Mouse (Mus musculus) embryonic facial prominence, embryonic 13.5 days (tissue): ENCODE results near the gene Msrb3. TPM values are rescaled to one million over a fixed set of nuclear protein-coding genes. Genes with fewer than 3 reads are reported as not detected.

Experiments
- ATAC-seq: fragments of 200-750 bp; cut with Nextera tagmentation; 2 replicates; pipeline ENCODE4 v1.8.0; 2017; ENCODE audit warnings: low read depth; ENCODE audit not compliant: insufficient number of reproducible peaks, insufficient read depth, low FRiP score, low TSS enrichment
- H3K27ac ChIP-seq: fragments of 300-500 bp; sonication (generic); 2 replicates; pipeline ENCODE4 v1.5.1; 2015; ENCODE audit warnings: moderate library complexity, mild to moderate bottlenecking, inconsistent platforms
- H3K27me3 ChIP-seq: fragments of 300-500 bp; sonication (generic); 2 replicates; pipeline ENCODE4 v1.6.1; 2015; ENCODE audit warnings: mild to moderate bottlenecking, inconsistent platforms
- H3K36me3 ChIP-seq: fragments of 300-500 bp; sonication (generic); 2 replicates; pipeline ENCODE4 v1.6.1; 2015; ENCODE audit warnings: mild to moderate bottlenecking, inconsistent platforms
- H3K4me1 ChIP-seq: fragments of 300-500 bp; sonication (generic); 2 replicates; pipeline ENCODE4 v1.6.1; 2015; ENCODE audit warnings: inconsistent platforms
- H3K4me2 ChIP-seq: fragments of 300-500 bp; sonication (generic); 2 replicates; pipeline ENCODE4 v1.6.1; 2015; ENCODE audit warnings: moderate library complexity, mild to moderate bottlenecking, inconsistent platforms
- H3K4me3 ChIP-seq: fragments of 300-500 bp; sonication (generic); 2 replicates; pipeline ENCODE4 v1.5.1; 2015; ENCODE audit warnings: mild to moderate bottlenecking, inconsistent platforms
- H3K9ac ChIP-seq: fragments of 300-500 bp; sonication (generic); 2 replicates; pipeline ENCODE4 v1.6.1; 2015; ENCODE audit warnings: mild to moderate bottlenecking, inconsistent platforms
- H3K9me3 ChIP-seq: fragments of 300-500 bp; sonication (generic); 2 replicates; pipeline ENCODE4 v1.6.1; 2016; ENCODE audit warnings: inconsistent platforms
- WGBS: fragments of 180-500 bp; shearing (Covaris S2); methylation state at CpG from one replicate; pipeline ENCODE4 v1.1.7; 2015; ENCODE audit warnings: mixed read lengths; 5-methylcytosine and 5-hydroxymethylcytosine counted together
- polyA plus RNA-seq: library from polyadenylated mRNA; unstranded; fragments of >200 nt; fragmentation: Nextera tagmentation; extraction: Ambion mirVana; gene quantifications from 2 replicates; pipeline ENCODE4 v1.2.1, GENCODE M21; 2015

Gene Msrb3
- polyA plus RNA-seq, 1 experiment from 2014 or later: 8.5 TPM

GRCm38 (mm10) chr10:120735722-120736507 lies 163.0 kb downstream of the Msrb3 start:
- Histone ChIP-seq H3K4me2 (peak overlapping the region; percentile 58), H3K36me3 (no peaks in the 10 kb centered on the region), H3K27ac (0 out of 2 replicates have a peak overlapping the region, but pooled peaks have one; percentile 36), H3K4me3 (peak overlapping the region; percentile 17), H3K9me3 (no peaks in the 10 kb centered on the region), H3K27me3 (no peaks in the 10 kb centered on the region), H3K4me1 (peaks cover 17% of the 10 kb centered on the region; the same call in 1 of the 2 replicates), H3K9ac (peak overlapping the region; percentile 32; the same call in 1 of the 2 replicates)
- no peak for ATAC-seq
- WGBS: 4% methylated on average over 25 of the region's 25 CpGs

DNA sequence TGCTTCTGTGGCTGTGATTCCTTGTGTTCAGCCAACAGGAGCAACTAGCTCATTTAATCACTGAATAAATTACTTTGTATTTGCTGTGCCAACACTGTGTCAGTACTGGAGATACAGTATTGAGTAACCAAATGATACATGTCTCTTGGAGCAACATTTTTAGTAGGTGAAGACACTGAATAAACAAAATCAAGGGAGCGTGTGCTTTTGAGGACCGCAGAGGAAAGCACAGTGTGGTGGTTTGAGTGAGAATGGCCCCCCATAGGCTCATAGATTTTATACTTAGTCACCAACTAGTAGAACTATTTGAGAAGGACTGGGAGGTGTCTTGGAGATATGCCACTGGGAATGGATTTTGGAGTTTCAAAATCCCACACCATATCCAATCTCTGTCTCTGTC lies 164.5 kb downstream of the Msrb3 start:
- Histone ChIP-seq H3K27ac (no peak overlapping the region), H3K4me3 (no peak overlapping the region), H3K4me1 (peaks cover 19% of the 10 kb centered on the region; the same call in 1 of the 2 replicates), H3K9ac (no peak overlapping the region), H3K27me3 (no peaks in the 10 kb centered on the region), H3K9me3 (no peaks in the 10 kb centered on the region), H3K4me2 (no peak overlapping the region), H3K36me3 (no peaks in the 10 kb centered on the region)
- WGBS: 88% methylated on average over 2 of the region's 2 CpGs
- no peak for ATAC-seq

Other genes starting within 250 kb of the Msrb3 start
- gene Lemd3, start 80.2 kb upstream of the Msrb3 start, polyA plus RNA-seq: 4.3 and 5.6 TPM in 2 replicates
- 74.0 and 111 TPM in 2 replicates for gene Wif1, start 134.9 kb upstream of the Msrb3 start, polyA plus RNA-seq